Mouse (Mus musculus): ENCODE results near the gene Dand5. TPM values are rescaled to one million over a fixed set of nuclear protein-coding genes. Genes with fewer than 3 reads are reported as not detected.

Dand5 gene
- polyA plus RNA-seq, 1 experiment from 2014 or later, result 4.7 TPM

DNA sequence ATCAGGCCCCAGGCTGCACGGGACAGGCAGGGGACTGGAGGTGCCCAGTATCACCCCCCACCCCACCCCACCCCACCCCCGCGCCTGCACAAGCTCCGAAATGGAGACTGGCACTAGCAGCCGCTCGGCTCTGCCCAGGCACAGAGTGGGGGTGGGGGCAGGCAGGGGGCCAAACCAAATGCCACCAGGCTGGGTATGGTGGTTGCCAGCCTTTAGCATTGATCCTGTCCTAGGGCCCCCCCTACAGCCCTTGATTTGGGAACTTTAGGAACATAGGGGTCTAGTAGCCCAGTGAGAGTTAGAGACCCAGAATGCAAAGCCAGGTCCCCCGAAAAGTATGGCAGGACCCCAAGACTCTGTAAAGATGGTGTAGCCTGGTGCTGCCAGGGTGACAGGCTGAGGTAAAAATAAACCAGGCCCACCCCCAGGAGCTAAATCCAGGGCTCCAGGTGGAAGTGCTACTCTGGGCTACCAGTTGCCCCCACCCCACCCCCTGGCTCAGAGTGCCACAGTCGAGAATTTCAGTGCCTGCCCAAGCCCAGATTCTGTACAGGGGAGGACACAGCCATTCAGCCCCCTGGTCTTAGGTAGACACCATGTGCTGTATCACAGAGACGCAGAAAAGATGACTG is 32.7 kb downstream of the Dand5 start:
- Histone ChIP-seq H3K9me3 (ENCODE audit: control insufficient read depth, low read length) (no peaks in the 10 kb centered on the region), H3K9ac (ENCODE audit: low read length) (no peak overlapping the region), H3K4me1 (ENCODE audit: control insufficient read depth, insufficient read depth, low read length) (no peaks in the 10 kb centered on the region), H3K27me3 (ENCODE audit: control insufficient read depth, insufficient read depth, low read length) (peaks cover 97% of the 10 kb centered on the region), H3K4me3 (ENCODE audit: low read depth, low read length) (no peak overlapping the region), H3K36me3 (ENCODE audit: control insufficient read depth, insufficient read depth, low read length) (no peaks in the 10 kb centered on the region), H3K27ac (ENCODE audit: low read depth, low read length) (no peak overlapping the region), H3K4me2 (ENCODE audit: low read depth) (no peak overlapping the region)
- ATAC-seq (ENCODE audit: insufficient read depth, low FRiP score, low TSS enrichment) (no peak), DNase-seq (ENCODE audit: low spot score) (no peak)
- 78% methylated on average over 9 of the region's 9 CpGs for WGBS

DNA sequence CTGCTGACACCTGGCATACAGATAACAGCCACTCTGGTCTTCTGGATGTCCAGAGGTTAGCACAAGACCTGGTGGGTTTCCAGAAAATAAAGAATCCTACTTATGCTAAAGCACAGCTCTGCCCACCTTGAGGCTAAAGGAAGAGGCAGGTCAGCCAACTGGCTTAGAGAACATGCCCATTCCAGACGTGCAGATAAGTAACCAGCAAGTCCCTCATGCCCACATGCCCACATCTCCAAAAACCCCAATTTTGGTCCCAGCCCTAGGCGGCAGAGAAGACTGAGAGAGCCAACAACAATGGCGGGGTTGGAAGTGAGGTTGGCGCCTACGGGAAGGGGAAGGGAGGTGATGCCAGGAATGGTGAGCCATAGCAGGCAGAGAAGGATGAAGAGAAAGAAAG is 33.3 kb downstream of the Dand5 start:
- no peak for ATAC-seq (ENCODE audit: insufficient read depth, low FRiP score, low TSS enrichment)
- Histone ChIP-seq H3K4me2 (ENCODE audit: low read depth) (no peak overlapping the region), H3K9me3 (ENCODE audit: control insufficient read depth, low read length) (no peaks in the 10 kb centered on the region), H3K4me3 (ENCODE audit: low read depth, low read length) (no peak overlapping the region), H3K27me3 (ENCODE audit: control insufficient read depth, insufficient read depth, low read length) (peaks cover 97% of the 10 kb centered on the region), H3K9ac (ENCODE audit: low read length) (no peak overlapping the region), H3K4me1 (ENCODE audit: control insufficient read depth, insufficient read depth, low read length) (no peaks in the 10 kb centered on the region), H3K36me3 (ENCODE audit: control insufficient read depth, insufficient read depth, low read length) (no peaks in the 10 kb centered on the region), H3K27ac (ENCODE audit: low read depth, low read length) (no peak overlapping the region)
- DNase-seq (ENCODE audit: low spot score), result no peak
- 57% methylated on average over 5 of the region's 5 CpGs for WGBS

GRCm38 (mm10) chr8:84788896-84789295 is 33.7 kb downstream of the Dand5 start:
- no peak overlapping the region for H3K4me3 ChIP-seq (ENCODE audit: low read depth, low read length)
- H3K36me3 ChIP-seq (ENCODE audit: control insufficient read depth, insufficient read depth, low read length), result no peaks in the 10 kb centered on the region
- no peak overlapping the region for H3K4me2 ChIP-seq (ENCODE audit: low read depth)
- 14% methylated on average over 11 of the region's 11 CpGs for WGBS
- no peaks in the 10 kb centered on the region for H3K4me1 ChIP-seq (ENCODE audit: control insufficient read depth, insufficient read depth, low read length)
- no peak overlapping the region for H3K27ac ChIP-seq (ENCODE audit: low read depth, low read length)
- H3K27me3 ChIP-seq (ENCODE audit: control insufficient read depth, insufficient read depth, low read length), result peaks cover 97% of the 10 kb centered on the region
- no peak overlapping the region for H3K9ac ChIP-seq (ENCODE audit: low read length)
- DNase-seq (ENCODE audit: low spot score) (no peak), ATAC-seq (ENCODE audit: insufficient read depth, low FRiP score, low TSS enrichment) (no peak)
- no peaks in the 10 kb centered on the region for H3K9me3 ChIP-seq (ENCODE audit: control insufficient read depth, low read length)

DNA sequence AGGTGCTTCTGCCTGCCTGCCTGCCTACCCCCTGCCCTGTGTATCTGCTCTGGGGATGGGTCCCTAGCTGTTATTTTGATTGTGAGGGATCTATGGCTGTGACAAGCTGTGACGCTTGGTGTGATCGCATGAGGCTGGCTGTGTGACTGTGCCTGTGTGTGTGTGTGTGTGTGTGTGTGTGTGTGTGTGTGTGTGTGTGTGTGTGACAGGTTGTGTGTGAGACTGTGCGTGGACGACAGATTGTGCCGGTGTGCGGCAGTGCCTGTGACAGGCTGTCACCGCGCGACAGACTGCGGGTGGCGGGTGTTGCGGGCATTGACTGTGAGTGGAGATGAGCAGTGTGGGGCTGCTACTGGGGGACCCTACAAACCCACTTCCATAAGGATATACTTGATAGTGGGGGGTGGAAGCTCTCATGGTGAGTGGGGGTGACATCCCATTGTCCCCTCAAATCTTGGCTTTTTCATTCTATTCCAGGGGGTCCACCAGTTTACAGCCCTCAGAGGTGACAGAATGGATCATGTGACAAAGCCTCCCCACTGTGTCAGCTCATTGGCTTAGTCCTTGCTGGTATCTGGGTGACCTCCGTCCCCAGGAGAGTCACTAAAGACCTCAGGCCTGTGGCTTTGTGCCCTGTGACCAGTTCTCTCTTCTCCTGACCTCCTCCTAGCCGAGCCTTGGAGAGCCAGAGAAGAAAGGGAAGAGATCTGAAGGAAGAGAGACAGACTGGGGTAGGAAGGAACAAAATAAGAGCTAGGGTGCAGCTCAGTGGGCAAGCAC is 34.9 kb downstream of the Dand5 start:
- H3K4me3 ChIP-seq (ENCODE audit: low read depth, low read length), result no peak overlapping the region
- H3K9me3 ChIP-seq (ENCODE audit: control insufficient read depth, low read length), result no peaks in the 10 kb centered on the region
- H3K9ac ChIP-seq (ENCODE audit: low read length), result no peak overlapping the region
- no peak overlapping the region for H3K27ac ChIP-seq (ENCODE audit: low read depth, low read length)
- no peaks in the 10 kb centered on the region for H3K36me3 ChIP-seq (ENCODE audit: control insufficient read depth, insufficient read depth, low read length)
- ATAC-seq (ENCODE audit: insufficient read depth, low FRiP score, low TSS enrichment), result no peak
- DNase-seq (ENCODE audit: low spot score), result no peak
- H3K4me2 ChIP-seq (ENCODE audit: low read depth), result no peak overlapping the region
- peaks cover 97% of the 10 kb centered on the region for H3K27me3 ChIP-seq (ENCODE audit: control insufficient read depth, insufficient read depth, low read length)
- WGBS, result 1% methylated on average over 14 of the region's 14 CpGs
- H3K4me1 ChIP-seq (ENCODE audit: control insufficient read depth, insufficient read depth, low read length), result no peaks in the 10 kb centered on the region

DNA sequence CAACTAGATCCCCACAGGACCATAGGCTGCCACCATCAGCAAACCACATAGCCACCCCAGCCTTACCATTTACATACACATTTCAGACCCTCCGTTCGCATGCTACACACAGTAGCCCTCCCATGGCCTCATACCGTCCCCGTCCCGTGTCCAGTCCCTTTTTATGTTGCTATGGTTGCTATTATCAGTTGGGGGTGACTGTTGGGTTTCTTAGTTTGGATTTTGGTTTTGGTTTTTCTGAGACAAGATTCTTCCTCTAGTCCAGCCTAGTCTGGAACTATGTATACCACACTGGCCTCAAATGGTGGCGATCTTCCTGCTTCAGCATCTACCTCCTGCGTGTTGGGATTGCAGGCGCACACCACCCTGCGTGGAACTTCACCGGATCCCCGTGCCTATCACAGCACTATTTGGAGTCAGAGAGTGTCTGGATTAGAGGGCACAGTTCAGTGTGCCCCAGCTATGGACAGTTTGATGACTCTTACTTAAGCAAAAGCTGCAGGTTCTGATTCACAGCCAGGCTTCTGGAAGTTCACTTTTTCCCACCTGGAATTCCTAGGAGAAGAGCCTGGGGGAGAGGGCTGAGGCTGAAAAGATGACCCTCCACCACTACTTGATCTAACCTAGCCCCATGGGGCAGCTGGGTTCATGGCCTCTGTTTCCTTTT is 35.7 kb downstream of the Dand5 start:
- H3K4me2 ChIP-seq (ENCODE audit: low read depth), result no peak overlapping the region
- DNase-seq (ENCODE audit: low spot score) (no peak), ATAC-seq (ENCODE audit: insufficient read depth, low FRiP score, low TSS enrichment) (no peak)

GRCm38 (mm10) chr8:84785756-84786677 is 36.6 kb downstream of the Dand5 start:
- no peak overlapping the region for H3K27ac ChIP-seq (ENCODE audit: low read depth, low read length)
- no peaks in the 10 kb centered on the region for H3K4me1 ChIP-seq (ENCODE audit: control insufficient read depth, insufficient read depth, low read length)
- H3K9me3 ChIP-seq (ENCODE audit: control insufficient read depth, low read length), result no peaks in the 10 kb centered on the region
- no peak overlapping the region for H3K4me2 ChIP-seq (ENCODE audit: low read depth)
- ATAC-seq (ENCODE audit: insufficient read depth, low FRiP score, low TSS enrichment), result no peak
- H3K4me3 ChIP-seq (ENCODE audit: low read depth, low read length), result no peak overlapping the region
- H3K9ac ChIP-seq (ENCODE audit: low read length), result no peak overlapping the region
- no peak for DNase-seq (ENCODE audit: low spot score)
- under 1% methylated on average over 38 of the region's 38 CpGs for WGBS
- peaks cover 100% of the 10 kb centered on the region for H3K27me3 ChIP-seq (ENCODE audit: control insufficient read depth, insufficient read depth, low read length)
- H3K36me3 ChIP-seq (ENCODE audit: control insufficient read depth, insufficient read depth, low read length), result no peaks in the 10 kb centered on the region

More for the DNA sequence above, 35.7 kb downstream of the Dand5 start:
- Histone ChIP-seq H3K9ac (ENCODE audit: low read length) (no peak overlapping the region), H3K4me1 (ENCODE audit: control insufficient read depth, insufficient read depth, low read length) (no peaks in the 10 kb centered on the region), H3K36me3 (ENCODE audit: control insufficient read depth, insufficient read depth, low read length) (no peaks in the 10 kb centered on the region), H3K4me3 (ENCODE audit: low read depth, low read length) (no peak overlapping the region), H3K9me3 (ENCODE audit: control insufficient read depth, low read length) (no peaks in the 10 kb centered on the region), H3K27ac (ENCODE audit: low read depth, low read length) (no peak overlapping the region), H3K27me3 (ENCODE audit: control insufficient read depth, insufficient read depth, low read length) (peaks cover 97% of the 10 kb centered on the region)
- WGBS, result 3% methylated on average over 11 of the region's 11 CpGs

GRCm38 (mm10) chr8:84785506-84785755 is 37.2 kb downstream of the Dand5 start:
- H3K27me3 ChIP-seq (ENCODE audit: control insufficient read depth, insufficient read depth, low read length), result peaks cover 100% of the 10 kb centered on the region
- DNase-seq (ENCODE audit: low spot score) (no peak), ATAC-seq (ENCODE audit: insufficient read depth, low FRiP score, low TSS enrichment) (no peak)
- no peak overlapping the region for H3K27ac ChIP-seq (ENCODE audit: low read depth, low read length)
- no peak overlapping the region for H3K4me3 ChIP-seq (ENCODE audit: low read depth, low read length)
- H3K4me1 ChIP-seq (ENCODE audit: control insufficient read depth, insufficient read depth, low read length), result no peaks in the 10 kb centered on the region
- no peaks in the 10 kb centered on the region for H3K9me3 ChIP-seq (ENCODE audit: control insufficient read depth, low read length)
- H3K36me3 ChIP-seq (ENCODE audit: control insufficient read depth, insufficient read depth, low read length), result no peaks in the 10 kb centered on the region
- WGBS, result 1% methylated on average over 11 of the region's 11 CpGs
- no peak overlapping the region for H3K9ac ChIP-seq (ENCODE audit: low read length)
- H3K4me2 ChIP-seq (ENCODE audit: low read depth), result no peak overlapping the region

DNA sequence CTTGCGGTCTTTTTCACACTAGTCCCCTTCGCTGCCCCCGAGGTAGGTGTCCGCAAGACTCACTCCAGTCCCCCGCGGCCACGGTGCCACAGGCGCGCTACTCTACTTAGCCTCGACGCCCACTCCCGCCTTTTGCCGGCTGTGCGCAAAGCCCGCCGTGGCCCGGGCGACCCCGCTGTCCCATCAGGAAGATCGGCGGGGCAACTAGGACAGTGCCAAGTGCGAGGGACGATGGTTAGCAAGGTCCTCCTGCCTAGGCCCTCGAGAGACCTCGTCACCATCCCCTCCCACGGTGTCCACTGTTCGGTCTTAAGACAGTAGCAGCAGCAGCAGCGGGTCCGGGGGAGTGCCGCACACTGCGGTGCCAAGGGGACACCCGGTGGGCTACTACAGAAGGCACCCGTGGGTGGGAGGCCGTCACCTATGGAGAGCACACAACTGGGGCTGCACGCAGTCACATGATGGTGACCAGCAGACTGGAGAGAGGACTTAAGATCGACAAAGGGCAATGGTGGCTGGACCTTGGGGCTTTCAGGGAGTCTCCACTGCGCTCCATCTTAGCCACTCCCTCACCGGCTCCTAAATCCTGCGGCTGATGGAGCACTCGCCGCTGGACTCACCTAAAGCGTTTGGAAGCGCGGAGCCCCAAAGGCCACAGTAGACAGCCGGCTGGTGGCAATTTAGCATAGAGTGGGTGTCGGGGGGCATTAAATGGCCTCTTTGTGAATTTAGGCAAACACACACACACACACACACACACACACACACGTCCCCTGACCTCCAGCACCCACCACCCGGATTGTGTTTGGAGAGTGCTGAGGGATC is 37.7 kb downstream of the Dand5 start:
- Histone ChIP-seq H3K4me2 (ENCODE audit: low read depth) (no peak overlapping the region), H3K4me1 (ENCODE audit: control insufficient read depth, insufficient read depth, low read length) (no peaks in the 10 kb centered on the region), H3K36me3 (ENCODE audit: control insufficient read depth, insufficient read depth, low read length) (no peaks in the 10 kb centered on the region), H3K9me3 (ENCODE audit: control insufficient read depth, low read length) (no peaks in the 10 kb centered on the region), H3K9ac (ENCODE audit: low read length) (no peak overlapping the region), H3K27me3 (ENCODE audit: control insufficient read depth, insufficient read depth, low read length) (peaks cover 100% of the 10 kb centered on the region), H3K27ac (ENCODE audit: low read depth, low read length) (no peak overlapping the region), H3K4me3 (ENCODE audit: low read depth, low read length) (no peak overlapping the region)
- DNase-seq (ENCODE audit: low spot score), result no peak
- under 1% methylated on average over 48 of the region's 48 CpGs for WGBS
- ATAC-seq (ENCODE audit: insufficient read depth, low FRiP score, low TSS enrichment), result no peak

Measured in neural tube, embryonic 11.5 days (tissue).